Mouse (Mus musculus) intestine, embryonic 14.5 days (tissue): ENCODE data around the gene Fam208a. TPM values are rescaled to one million over a fixed set of nuclear protein-coding genes. Genes with fewer than 3 reads are reported as not detected.
A peak's percentile ranks its signal among the peaks of the same experiment; 100 is the strongest.

Experiments
- ATAC-seq: fragments of 200-750 bp; cut with Nextera tagmentation; replicated peaks from 2 replicates; pipeline ENCODE4 v1.8.0; 2017; ENCODE audit warnings: low read depth, moderate number of reproducible peaks, moderate TSS enrichment, moderate library complexity; ENCODE audit not compliant: low FRiP score, low TSS enrichment
- DNase-seq: peaks from one replicate; pipeline ENCODE4 v3.0.0-alpha.2; 2018; ENCODE audit warnings: low spot score
- H3K27ac ChIP-seq: fragments of 300-500 bp; sonication (generic); 2 replicates; pipeline ENCODE4 v1.5.1; 2014; ENCODE audit warnings: low read depth, mild to moderate bottlenecking, control low read depth
- H3K27me3 ChIP-seq: fragments of 300-500 bp; sonication (generic); replicated peaks from 2 replicates; pipeline ENCODE4 v1.6.1; 2014; ENCODE audit warnings: low read length, control low read depth; ENCODE audit not compliant: control insufficient read depth, insufficient read depth
- H3K36me3 ChIP-seq: fragments of 300-500 bp; sonication (generic); 2 replicates; pipeline ENCODE4 v1.6.1; 2014; ENCODE audit warnings: low read length, control low read depth; ENCODE audit not compliant: control insufficient read depth, insufficient read depth
- H3K4me1 ChIP-seq: fragments of 300-500 bp; sonication (generic); replicated peaks from 2 replicates; pipeline ENCODE4 v1.6.1; 2014; ENCODE audit warnings: low read length, control low read depth, mixed read lengths; ENCODE audit not compliant: control insufficient read depth, insufficient read depth
- H3K4me2 ChIP-seq: fragments of 300-500 bp; sonication (generic); 2 replicates; pipeline ENCODE4 v1.6.1; 2014; ENCODE audit warnings: low read length
- H3K4me3 ChIP-seq: fragments of 300-500 bp; sonication (generic); 2 replicates; pipeline ENCODE4 v1.5.1; 2014; ENCODE audit warnings: low read depth, low read length, control low read depth, mixed read lengths
- H3K9ac ChIP-seq: fragments of 300-500 bp; sonication (generic); 2 replicates; pipeline ENCODE4 v1.6.1; 2014; ENCODE audit warnings: mild to moderate bottlenecking, low read length
- H3K9me3 ChIP-seq: fragments of 300-500 bp; sonication (generic); 2 replicates; pipeline ENCODE4 v1.6.1; 2016; ENCODE audit warnings: low read length, control low read depth; ENCODE audit not compliant: control insufficient read depth
- WGBS: fragments of 180-500 bp; shearing (Covaris S2); extraction: QIAGEN DNeasy Blood & Tissue Kit; methylation state at CpG from one replicate; pipeline ENCODE4 v1.1.7; 2014; 5-methylcytosine and 5-hydroxymethylcytosine counted together
- microRNA-seq: library from miRNA; unstranded; fragments of <30 nt; microRNA quantifications from one replicate; pipeline ENCODE4, GENCODE M21; 2016
- polyA plus RNA-seq: library from polyadenylated mRNA; unstranded; fragments of >200 nt; fragmentation: Nextera tagmentation; extraction: Ambion mirVana; gene quantifications from 2 replicates; pipeline ENCODE4 v1.2.1, GENCODE M21; 2014

Fam208a gene
- polyA plus RNA-seq, 1 experiment from 2014 or later = 11.3 TPM

DNA sequence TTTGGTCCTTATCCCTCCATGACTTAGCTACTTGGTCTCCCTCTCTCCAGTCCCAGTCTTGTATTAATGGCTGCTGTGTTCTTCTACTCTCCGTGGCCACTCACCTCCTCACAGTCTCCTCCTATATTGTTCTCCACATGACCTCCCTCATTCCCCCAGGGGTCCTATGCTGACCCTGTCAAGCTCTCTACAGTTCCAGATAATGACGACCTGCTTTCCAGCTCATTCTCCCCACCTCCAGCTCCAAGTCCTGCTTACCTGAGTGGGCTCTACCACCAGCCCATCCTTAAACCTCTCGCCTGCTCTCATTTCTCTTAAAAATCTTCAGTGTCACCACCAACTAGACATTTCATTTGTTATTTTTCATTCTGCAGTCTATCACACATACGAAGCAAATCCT lies 72.5 kb downstream of the Fam208a start:
- no peak overlapping the region for H3K27ac ChIP-seq
- no peak for ATAC-seq
- H3K36me3 ChIP-seq = peaks cover 57% of the 10 kb centered on the region
- H3K9me3 ChIP-seq = no peaks in the 10 kb centered on the region
- no peak for DNase-seq
- H3K4me3 ChIP-seq = no peak overlapping the region
- H3K9ac ChIP-seq = no peak overlapping the region
- H3K27me3 ChIP-seq = no peaks in the 10 kb centered on the region
- 77% methylated on average over 4 of the region's 4 CpGs for WGBS
- H3K4me1 ChIP-seq = no peaks in the 10 kb centered on the region
- H3K4me2 ChIP-seq = no peak overlapping the region

GRCm38 (mm10) chr14:27507894-27508643 lies 79.4 kb downstream of the Fam208a start, which contains the start of gene Ccdc66:
Gene Ccdc66 (minus strand): TSS chr14:27508460.
- Histone ChIP-seq H3K36me3 (peaks cover 15% of the 10 kb centered on the region; the same call in 1 of the 2 replicates), H3K4me1 (peaks cover 9% of the 10 kb centered on the region; the same call in 1 of the 2 replicates), H3K27me3 (no peaks in the 10 kb centered on the region), H3K4me3 (peak within 1 kb of the TSS; percentile 58), H3K9me3 (no peaks in the 10 kb centered on the region), H3K27ac (peak within 1 kb of the TSS; percentile 62), H3K9ac (peak within 1 kb of the TSS; percentile 60), H3K4me2 (peak within 1 kb of the TSS; percentile 83)
- ATAC-seq (peak; percentile 98), DNase-seq (peak; percentile 100)
- under 1% methylated on average over 51 of the region's 51 CpGs for WGBS

GRCm38 (mm10) chr14:27508644-27509301 lies 80.1 kb downstream of the Fam208a start:
- H3K36me3 ChIP-seq = peaks cover 15% of the 10 kb centered on the region; the same call in 1 of the 2 replicates
- no peaks in the 10 kb centered on the region for H3K27me3 ChIP-seq
- peaks cover 9% of the 10 kb centered on the region; the same call in 1 of the 2 replicates for H3K4me1 ChIP-seq
- ATAC-seq = peak; percentile 56; the same call in 1 of the 2 replicates
- H3K27ac ChIP-seq = peak overlapping the region; percentile 62
- no peaks in the 10 kb centered on the region for H3K9me3 ChIP-seq
- H3K4me2 ChIP-seq = peak overlapping the region; percentile 83
- WGBS = 25% methylated on average over 15 of the region's 15 CpGs
- no peak for DNase-seq
- H3K4me3 ChIP-seq = peak overlapping the region; percentile 58
- peak overlapping the region; percentile 60 for H3K9ac ChIP-seq

DNA sequence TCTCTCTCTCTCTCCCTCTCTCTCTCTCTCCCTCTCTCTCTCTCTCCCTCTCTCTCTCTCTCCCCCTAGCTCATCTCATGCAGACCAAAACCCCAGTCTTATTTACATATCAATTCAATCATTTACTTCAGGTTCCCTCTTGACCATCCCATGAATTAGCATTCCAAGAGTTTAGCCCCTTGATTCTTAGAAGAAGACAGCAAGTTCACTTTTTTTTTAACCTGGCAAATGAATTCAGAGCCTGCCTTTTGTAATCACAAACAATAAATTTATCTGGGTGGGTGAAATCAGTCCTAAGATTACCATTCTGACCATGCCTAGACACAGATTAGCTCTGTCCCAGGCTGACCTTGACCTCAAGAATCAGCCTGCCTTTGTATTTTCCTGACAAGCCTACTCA lies 95.9 kb downstream of the Fam208a start:
- Histone ChIP-seq H3K4me2 (no peak overlapping the region), H3K36me3 (no peaks in the 10 kb centered on the region), H3K27ac (no peak overlapping the region), H3K9ac (no peak overlapping the region), H3K4me3 (no peak overlapping the region), H3K9me3 (peaks cover 4% of the 10 kb centered on the region; the same call in 1 of the 2 replicates), H3K27me3 (no peaks in the 10 kb centered on the region), H3K4me1 (no peaks in the 10 kb centered on the region)
- DNase-seq (no peak), ATAC-seq (no peak)

Small RNAs within 50 kb of the gene (microRNA-seq; reads per million reads assigned to microRNA genes)
- not detected for gene Gm23633

Other genes with a start within 250 kb of the Fam208a start
- 8.8 and 11.2 TPM in 2 replicates for gene Ccdc66, start 79.6 kb downstream of the Fam208a start, polyA plus RNA-seq
- 7.8 and 8.1 TPM in 2 replicates for gene Erc2, start 193.6 kb downstream of the Fam208a start, polyA plus RNA-seq